Mouse (Mus musculus) kidney, postnatal 0 days (tissue): Measurements from ENCODE around the gene Lrfn4. TPM values are rescaled to one million over a fixed set of nuclear protein-coding genes. Genes with fewer than 3 reads are reported as not detected.

Source experiments
- ATAC-seq: fragments of 200-750 bp; cut with Nextera tagmentation; replicated peaks from 2 replicates; pipeline ENCODE4 v1.8.0; 2017; ENCODE audit warnings: low read depth, moderate number of reproducible peaks, moderate TSS enrichment, moderate library complexity; ENCODE audit not compliant: low FRiP score
- DNase-seq: peaks from one replicate; pipeline ENCODE4 v3.0.0-alpha.2; 2016; ENCODE audit warnings: low spot score
- H3K27ac ChIP-seq: fragments of 300-500 bp; sonication (generic); 2 replicates; pipeline ENCODE4 v1.5.1; 2014; ENCODE audit warnings: mild to moderate bottlenecking
- H3K27me3 ChIP-seq: fragments of 300-500 bp; sonication (generic); 2 replicates; pipeline ENCODE4 v1.6.1; 2014; ENCODE audit warnings: low read length, mixed read lengths; ENCODE audit not compliant: insufficient read depth
- H3K36me3 ChIP-seq: fragments of 300-500 bp; sonication (generic); 2 replicates; pipeline ENCODE4 v1.6.1; 2014; ENCODE audit warnings: low read length, mixed read lengths; ENCODE audit not compliant: insufficient read depth
- H3K4me1 ChIP-seq: fragments of 300-500 bp; sonication (generic); replicated peaks from 2 replicates; pipeline ENCODE4 v1.6.1; 2014; ENCODE audit warnings: antibody characterized with exemption, low read length, mixed read lengths; ENCODE audit not compliant: insufficient read depth
- H3K4me2 ChIP-seq: fragments of 300-500 bp; sonication (generic); 2 replicates; pipeline ENCODE4 v1.6.1; 2014; ENCODE audit warnings: mild to moderate bottlenecking, low read length, moderate library complexity, mixed read lengths
- H3K4me3 ChIP-seq: fragments of 300-500 bp; sonication (generic); replicated peaks from 2 replicates; pipeline ENCODE4 v1.5.1; 2014; ENCODE audit warnings: low read depth, low read length
- H3K9ac ChIP-seq: fragments of 300-500 bp; sonication (generic); 2 replicates; pipeline ENCODE4 v1.6.1; 2014; ENCODE audit warnings: low read depth, low read length
- H3K9me3 ChIP-seq: fragments of 300-500 bp; sonication (generic); replicated peaks from 2 replicates; pipeline ENCODE4 v1.6.1; 2016; ENCODE audit warnings: low read length, inconsistent platforms, mixed read lengths
- CTCF ChIP-seq: IDR thresholded peaks from 2 replicates; pipeline ENCODE4 v1.5.1; 2016; ENCODE audit warnings: antibody characterized with exemption, low read depth, mild to moderate bottlenecking, moderate library complexity
- WGBS: fragments of 180-500 bp; shearing (Covaris S2); extraction: QIAGEN DNeasy Blood & Tissue Kit; methylation state at CpG from one replicate; pipeline ENCODE4 v1.1.7; 2014; 5-methylcytosine and 5-hydroxymethylcytosine counted together
- polyA plus RNA-seq: library from polyadenylated mRNA; unstranded; fragments of >200 nt; fragmentation: Nextera tagmentation; extraction: Ambion mirVana; gene quantifications from 2 replicates; pipeline ENCODE4 v1.2.1, GENCODE M21; 2015

Gene Lrfn4
- polyA plus RNA-seq, 1 experiment from 2014 or later = 8.4 TPM

- Histone ChIP-seq H3K27ac (peak overlapping the region; percentile 89), H3K9ac (peak overlapping the region; percentile 90), H3K36me3 (peaks cover 24% of the 10 kb centered on the region), H3K4me2 (peak overlapping the region; percentile 87), H3K9me3 (no peaks in the 10 kb centered on the region), H3K4me1 (peaks cover 11% of the 10 kb centered on the region; the same call in 1 of the 2 replicates), H3K4me3 (peak overlapping the region; percentile 84), H3K27me3 (no peaks in the 10 kb centered on the region)
- ATAC-seq (peak; percentile 37), DNase-seq (peak; percentile 50)
- WGBS = under 1% methylated on average over 35 of the region's 35 CpGs
- no peak for TF ChIP-seq CTCF
Observed at GRCm38 (mm10) chr19:4625829-4626535, 10.5 kb upstream of the Lrfn4 start.

GRCm38 (mm10) chr19:4625179-4625828, 9.8 kb upstream of the Lrfn4 start, which contains the start of gene Rce1:
Gene Rce1, minus strand, starts transcription at chr19:4625641.
- peak within 1 kb of the TSS; percentile 87 for H3K4me2 ChIP-seq
- peaks cover 11% of the 10 kb centered on the region; the same call in 1 of the 2 replicates for H3K4me1 ChIP-seq
- no peaks in the 10 kb centered on the region for H3K9me3 ChIP-seq
- DNase-seq (peak; percentile 94), ATAC-seq (peak; percentile 81)
- peak within 1 kb of the TSS; percentile 84 for H3K4me3 ChIP-seq
- TF ChIP-seq CTCF = no peak
- WGBS = under 1% methylated on average over 64 of the region's 64 CpGs
- H3K27ac ChIP-seq = peak within 1 kb of the TSS; percentile 89
- H3K36me3 ChIP-seq = peaks cover 29% of the 10 kb centered on the region
- peak within 1 kb of the TSS; percentile 90 for H3K9ac ChIP-seq
- H3K27me3 ChIP-seq = no peaks in the 10 kb centered on the region

GRCm38 (mm10) chr19:4624406-4625178, 9.1 kb upstream of the Lrfn4 start:
- H3K9me3 ChIP-seq = no peaks in the 10 kb centered on the region
- ATAC-seq (no peak; the same call in 1 of the 2 replicates), DNase-seq (no peak)
- H3K27me3 ChIP-seq = no peaks in the 10 kb centered on the region
- H3K4me2 ChIP-seq = peak overlapping the region; percentile 73
- H3K4me1 ChIP-seq = peaks cover 11% of the 10 kb centered on the region; the same call in 1 of the 2 replicates
- TF ChIP-seq CTCF = no peak
- peaks cover 29% of the 10 kb centered on the region for H3K36me3 ChIP-seq
- peak overlapping the region; percentile 90 for H3K9ac ChIP-seq
- H3K27ac ChIP-seq = peak overlapping the region; percentile 89; the same call in 1 of the 2 replicates
- WGBS = 21% methylated on average over 4 of the region's 4 CpGs
- H3K4me3 ChIP-seq = peak overlapping the region; percentile 84

- Histone ChIP-seq H3K4me1 (peaks cover 11% of the 10 kb centered on the region; the same call in 1 of the 2 replicates), H3K27ac (no peak overlapping the region), H3K4me2 (no peak overlapping the region), H3K27me3 (no peaks in the 10 kb centered on the region), H3K9me3 (no peaks in the 10 kb centered on the region), H3K9ac (no peak overlapping the region), H3K36me3 (peaks cover 29% of the 10 kb centered on the region), H3K4me3 (no peak overlapping the region)
- DNase-seq (no peak), ATAC-seq (no peak)
- 94% methylated on average over 12 of the region's 12 CpGs for WGBS
- no peak for TF ChIP-seq CTCF
Observed at GRCm38 (mm10) chr19:4624006-4624405, 8.5 kb upstream of the Lrfn4 start.

- no peak overlapping the region for H3K9ac ChIP-seq
- TF ChIP-seq CTCF = no peak
- 96% methylated on average over 9 of the region's 9 CpGs for WGBS
Observed at GRCm38 (mm10) chr19:4623419-4623818, 8.0 kb upstream of the Lrfn4 start.

GRCm38 (mm10) chr19:4622780-4623179, 7.3 kb upstream of the Lrfn4 start:
- Histone ChIP-seq H3K9ac (no peak overlapping the region), H3K27me3 (no peaks in the 10 kb centered on the region), H3K9me3 (no peaks in the 10 kb centered on the region), H3K4me3 (no peak overlapping the region), H3K27ac (no peak overlapping the region), H3K36me3 (peaks cover 29% of the 10 kb centered on the region), H3K4me2 (no peak overlapping the region), H3K4me1 (peaks cover 11% of the 10 kb centered on the region; the same call in 1 of the 2 replicates)
- no peak for TF ChIP-seq CTCF
- DNase-seq (no peak), ATAC-seq (no peak)
- WGBS = 89% methylated on average over 5 of the region's 5 CpGs

More at GRCm38 (mm10) chr19:4623419-4623818, 8.0 kb upstream of the Lrfn4 start:
- Histone ChIP-seq H3K27me3 (no peaks in the 10 kb centered on the region), H3K9me3 (no peaks in the 10 kb centered on the region), H3K4me1 (peaks cover 11% of the 10 kb centered on the region; the same call in 1 of the 2 replicates), H3K36me3 (peaks cover 29% of the 10 kb centered on the region), H3K4me2 (no peak overlapping the region), H3K27ac (no peak overlapping the region), H3K4me3 (no peak overlapping the region)
- ATAC-seq = no peak
- no peak for DNase-seq
